Mouse (Mus musculus) neural tube, embryonic 12.5 days (tissue): ENCODE data around the gene Kcnk10. TPM values are rescaled to one million over a fixed set of nuclear protein-coding genes. Genes with fewer than 3 reads are reported as not detected.
"Not testable (repeated sequence)": the region's sequence is repeated elsewhere in the genome, so short reads cannot be mapped to it uniquely, and the experiment has no call there.

Experiments used
- ATAC-seq: fragments of 200-750 bp; cut with Nextera tagmentation; 2 replicates; pipeline ENCODE4 v1.8.0; 2017; ENCODE audit warnings: low read depth, mild to moderate bottlenecking, moderate TSS enrichment, moderate library complexity; ENCODE audit not compliant: low FRiP score
- H3K27ac ChIP-seq: fragments of 300-500 bp; sonication (generic); 2 replicates; pipeline ENCODE4 v1.5.1; 2016
- H3K27me3 ChIP-seq: fragments of 300-500 bp; sonication (generic); replicated peaks from 2 replicates; pipeline ENCODE4 v1.6.1; 2016; ENCODE audit warnings: mild to moderate bottlenecking
- H3K36me3 ChIP-seq: fragments of 300-500 bp; sonication (generic); 2 replicates; pipeline ENCODE4 v1.6.1; 2016; ENCODE audit warnings: mild to moderate bottlenecking
- H3K4me1 ChIP-seq: fragments of 300-500 bp; sonication (generic); 2 replicates; pipeline ENCODE4 v1.6.1; 2016
- H3K4me2 ChIP-seq: fragments of 300-500 bp; sonication (generic); replicated peaks from 2 replicates; pipeline ENCODE4 v1.6.1; 2016; ENCODE audit warnings: mild to moderate bottlenecking
- H3K4me3 ChIP-seq: fragments of 300-500 bp; sonication (generic); 2 replicates; pipeline ENCODE4 v1.5.1; 2016
- H3K9ac ChIP-seq: fragments of 300-500 bp; sonication (generic); 2 replicates; pipeline ENCODE4 v1.6.1; 2016; ENCODE audit warnings: mild to moderate bottlenecking
- H3K9me3 ChIP-seq: fragments of 300-500 bp; sonication (generic); 2 replicates; pipeline ENCODE4 v1.6.1; 2016; ENCODE audit warnings: mild to moderate bottlenecking
- WGBS: fragments of 180-500 bp; shearing (Covaris S2); methylation state at CpG from one replicate; pipeline ENCODE4 v1.1.7; 2016; 5-methylcytosine and 5-hydroxymethylcytosine counted together
- polyA plus RNA-seq: library from polyadenylated mRNA; unstranded; fragments of >200 nt; fragmentation: Nextera tagmentation; extraction: Ambion mirVana; gene quantifications from 2 replicates; pipeline ENCODE4 v1.2.1, GENCODE M21; 2016

The Kcnk10 gene
- 24.8 and 30.7 TPM in 2 replicates for polyA plus RNA-seq

DNA sequence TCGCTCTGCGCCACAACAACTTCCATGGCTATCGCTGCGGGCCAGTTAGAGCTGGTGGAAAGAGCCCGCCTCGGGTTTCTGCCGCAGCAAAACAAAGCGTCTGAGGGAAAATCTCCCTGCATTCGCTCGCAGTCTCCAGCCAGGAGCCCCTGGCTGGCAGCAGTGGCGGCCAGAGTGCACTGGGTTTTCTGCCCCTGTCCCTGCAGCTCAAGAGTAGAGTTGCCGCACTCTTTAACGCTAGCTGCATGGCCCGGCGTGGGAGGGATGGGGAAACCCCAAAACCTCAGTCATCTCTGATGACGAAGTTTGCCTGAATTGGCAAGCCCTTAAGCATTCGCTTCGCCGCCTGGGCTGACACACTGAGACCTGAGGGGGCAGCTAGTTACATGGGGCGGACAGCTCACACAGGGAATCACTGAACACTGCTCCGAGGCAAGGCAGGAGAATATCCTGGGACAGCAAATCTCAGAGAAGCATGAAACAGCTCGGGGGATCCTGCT lies at the start of gene Kcnk10:
Gene Kcnk10, minus strand, starts transcription at position 450 of the 500 bp plus-strand sequence.
- WGBS: under 1% methylated on average over 22 of the region's 22 CpGs
- peaks cover 12% of the 10 kb centered on the region for H3K27me3 ChIP-seq
- no peaks in the 10 kb centered on the region for H3K36me3 ChIP-seq
- ATAC-seq: no peak
- H3K9me3 ChIP-seq: no peaks in the 10 kb centered on the region
- peak within 1 kb of the TSS; percentile 66 for H3K4me2 ChIP-seq
- H3K9ac ChIP-seq: peak within 1 kb of the TSS; percentile 54
- H3K27ac ChIP-seq: no peak within 1 kb of the TSS
- peak within 1 kb of the TSS; percentile 34 for H3K4me3 ChIP-seq
- H3K4me1 ChIP-seq: peaks cover 22% of the 10 kb centered on the region

DNA sequence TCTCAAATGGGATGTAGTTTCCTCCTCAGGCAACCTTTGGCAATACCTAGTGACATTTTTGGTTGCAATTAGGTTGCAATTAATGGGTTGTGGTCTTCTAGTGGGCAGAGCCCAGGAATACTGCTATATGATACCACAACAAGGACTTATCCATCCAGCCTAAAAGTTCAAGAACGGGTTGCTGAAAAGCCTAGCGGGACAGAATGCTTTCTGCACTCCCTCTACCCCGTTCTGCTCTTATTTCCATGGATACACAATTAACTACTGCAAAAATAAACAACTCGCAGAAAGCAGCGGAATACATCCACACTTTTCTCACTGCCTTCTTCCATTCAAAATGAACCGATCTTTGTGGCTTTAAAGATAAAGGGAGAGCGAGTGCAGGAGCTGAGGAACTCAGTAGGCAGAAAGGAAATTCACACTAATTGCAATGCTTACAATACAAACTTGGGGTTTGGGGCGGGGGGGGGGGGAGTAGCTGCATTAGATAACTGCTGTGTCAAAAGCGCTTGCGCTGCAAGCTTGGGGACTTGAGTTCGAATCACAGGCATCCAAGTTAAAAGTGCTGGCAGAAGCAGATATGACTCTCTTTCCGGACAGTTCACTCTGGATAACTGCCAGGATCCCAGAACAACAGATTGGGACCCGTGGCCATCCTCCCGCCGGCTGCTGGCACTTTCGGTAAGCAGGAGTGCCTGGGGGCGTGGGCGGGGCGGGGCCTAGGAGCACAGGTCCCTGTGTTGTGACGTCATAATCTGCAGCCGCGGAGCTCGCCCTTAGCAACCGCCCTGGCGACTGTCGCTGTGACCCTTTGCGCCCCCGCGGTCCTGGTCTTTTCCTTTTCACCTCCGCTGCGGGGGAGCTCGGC lies 49.5 kb upstream of the Kcnk10 start, which contains the start of gene Spata7:
Gene Spata7, plus strand, starts transcription at position 766 of the 868 bp plus-strand sequence.
- ATAC-seq: peak; percentile 94
- Histone ChIP-seq H3K27ac (no peak within 1 kb of the TSS; the same call in 1 of the 2 replicates), H3K4me2 (peak within 1 kb of the TSS; percentile 65), H3K4me3 (peak within 1 kb of the TSS; percentile 71), H3K36me3 (no peaks in the 10 kb centered on the region; the same call in 1 of the 2 replicates), H3K9ac (peak within 1 kb of the TSS; percentile 63), H3K4me1 (0 out of 2 replicates have a peak, but pooled peaks cover 4% of the 10 kb centered on the region), H3K27me3 (no peaks in the 10 kb centered on the region), H3K9me3 (peaks cover 4% of the 10 kb centered on the region; the same call in 1 of the 2 replicates)
- 6% methylated on average over 32 of the region's 32 CpGs for WGBS

DNA sequence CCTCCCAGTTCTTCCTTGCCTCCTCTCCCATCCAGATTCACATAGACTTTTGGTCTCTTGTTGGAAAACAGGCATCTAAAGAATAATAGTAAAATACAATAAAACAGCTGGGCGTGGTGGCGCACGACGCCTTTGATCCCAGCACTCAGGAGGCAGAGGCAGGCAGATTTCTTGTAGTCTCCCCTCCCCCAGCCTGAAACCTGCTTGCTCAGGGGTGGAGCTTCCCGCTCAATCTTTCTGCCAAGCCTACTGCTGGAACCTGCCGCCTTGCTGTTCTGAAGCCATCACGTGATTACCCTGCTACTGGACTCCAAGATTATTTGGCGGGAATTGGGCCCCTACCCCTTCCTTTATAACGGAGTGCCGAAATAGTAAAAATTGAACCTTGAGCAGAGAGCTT lies 45.2 kb upstream of the Kcnk10 start:
- H3K4me3 ChIP-seq, H3K27me3 ChIP-seq, H3K9me3 ChIP-seq, ATAC-seq, H3K4me1 ChIP-seq, H3K36me3 ChIP-seq, H3K27ac ChIP-seq, H3K4me2 ChIP-seq, H3K9ac ChIP-seq: not testable (repeated sequence)
- 90% methylated on average over 10 of the region's 10 CpGs for WGBS

DNA sequence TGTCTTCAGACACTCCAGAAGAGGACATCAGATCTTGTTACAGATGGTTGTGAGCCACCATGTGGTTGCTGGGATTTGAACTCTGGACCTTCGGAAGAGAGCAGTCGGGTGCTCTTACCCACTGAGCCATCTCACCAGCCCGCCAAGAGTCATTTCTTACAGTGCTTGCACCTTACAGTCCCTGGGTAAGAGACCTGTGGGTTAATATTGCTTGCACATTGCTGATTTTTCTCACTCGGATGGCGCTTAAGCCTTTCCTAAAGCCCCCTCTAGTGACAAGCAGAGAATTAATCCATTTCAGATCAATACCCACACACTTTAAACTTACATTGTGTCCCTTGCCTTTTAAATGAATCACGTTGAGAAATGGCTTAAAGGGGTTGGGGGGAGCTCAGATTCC lies 42.8 kb upstream of the Kcnk10 start:
- not testable (repeated sequence) for H3K9ac ChIP-seq, H3K4me2 ChIP-seq, H3K36me3 ChIP-seq, H3K27ac ChIP-seq, H3K27me3 ChIP-seq, H3K4me3 ChIP-seq, H3K4me1 ChIP-seq, H3K9me3 ChIP-seq, ATAC-seq
- 51% methylated on average over 6 of the region's 6 CpGs for WGBS

DNA sequence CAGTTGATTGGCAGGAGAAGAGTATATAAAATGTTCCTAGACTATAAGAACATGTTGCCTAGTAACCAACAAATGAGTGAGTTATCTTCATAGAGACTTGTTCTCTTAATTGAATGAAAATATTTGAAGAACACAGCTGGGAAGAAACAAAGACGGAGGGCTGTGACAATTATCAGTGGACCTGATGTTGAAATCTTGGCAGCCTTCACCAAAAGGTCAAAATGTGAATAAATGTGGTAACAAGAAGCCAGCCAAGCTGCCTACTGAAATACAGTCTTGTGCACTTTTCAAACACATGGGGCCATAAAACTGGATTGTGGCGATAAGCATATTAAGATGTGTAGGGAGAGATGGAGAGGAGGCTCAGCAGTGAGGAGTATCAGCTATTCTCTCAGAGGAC lies 41.4 kb upstream of the Kcnk10 start:
- no peaks in the 10 kb centered on the region for H3K36me3 ChIP-seq
- H3K27me3 ChIP-seq: no peaks in the 10 kb centered on the region
- no peaks in the 10 kb centered on the region for H3K9me3 ChIP-seq
- ATAC-seq: no peak
- no peak overlapping the region for H3K4me3 ChIP-seq
- H3K9ac ChIP-seq: no peak overlapping the region
- no peak overlapping the region for H3K27ac ChIP-seq
- no peak overlapping the region for H3K4me2 ChIP-seq
- H3K4me1 ChIP-seq: peaks cover 4% of the 10 kb centered on the region
- WGBS: 75% methylated on average over 2 of the region's 2 CpGs

DNA sequence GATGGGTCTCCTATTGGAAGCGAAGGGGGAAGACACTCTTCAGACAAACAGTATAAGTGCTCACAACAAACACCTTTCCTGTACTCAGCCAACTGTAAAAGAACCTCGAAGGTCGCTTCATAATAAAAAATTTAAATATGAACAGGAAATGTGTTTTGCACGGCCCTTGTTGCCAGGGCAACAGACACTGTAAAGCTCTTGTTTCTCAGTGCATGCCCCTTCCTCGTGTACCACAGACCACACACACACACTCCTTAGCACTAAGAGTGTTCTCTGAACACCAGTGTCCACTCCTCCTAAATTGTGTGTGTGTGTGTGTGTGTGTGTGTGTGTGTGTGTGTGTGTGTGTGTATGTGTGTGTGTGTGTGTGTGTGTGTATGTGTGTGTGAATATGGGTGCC lies 37.6 kb upstream of the Kcnk10 start:
- ATAC-seq: no peak
- no peak overlapping the region for H3K27ac ChIP-seq

DNA sequence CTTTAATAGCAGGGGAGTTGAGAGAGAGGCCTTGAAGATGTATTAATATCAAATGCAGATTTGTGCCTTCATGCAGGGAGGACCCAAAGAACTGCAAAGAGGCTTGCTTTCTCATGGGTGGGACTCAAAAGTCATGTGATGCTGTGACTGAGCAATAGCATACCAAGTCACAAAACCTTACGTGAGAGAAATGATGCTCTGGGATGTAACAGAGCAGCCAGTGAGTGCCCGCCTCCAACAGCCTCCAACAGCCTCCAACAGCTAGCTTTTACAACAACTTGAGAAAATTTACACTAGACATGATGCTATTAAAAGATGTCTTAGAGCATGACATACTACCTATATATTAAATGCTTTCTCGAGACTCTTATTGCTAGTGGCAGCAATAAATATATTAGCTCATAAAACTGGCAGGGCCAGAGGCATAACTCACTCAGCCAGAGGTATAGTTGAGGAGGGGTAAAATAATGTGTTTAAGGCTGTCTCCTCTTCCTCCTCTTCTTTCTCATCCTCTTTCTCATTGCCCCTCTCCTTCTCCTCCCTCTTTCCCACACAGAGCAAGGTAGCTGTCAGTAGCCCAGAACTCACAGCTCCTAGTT lies 36.9 kb upstream of the Kcnk10 start:
- Histone ChIP-seq H3K9ac (no peak overlapping the region), H3K4me1 (peaks cover 4% of the 10 kb centered on the region), H3K36me3 (no peaks in the 10 kb centered on the region), H3K4me3 (no peak overlapping the region), H3K27me3 (no peaks in the 10 kb centered on the region), H3K9me3 (no peaks in the 10 kb centered on the region), H3K27ac (no peak overlapping the region), H3K4me2 (no peak overlapping the region)
- ATAC-seq: peak; percentile 52; the same call in 1 of the 2 replicates
- 53% methylated on average over 3 of the region's 3 CpGs for WGBS

More for the DNA sequence above, 37.6 kb upstream of the Kcnk10 start:
- H3K4me1 ChIP-seq: peaks cover 4% of the 10 kb centered on the region
- no peak overlapping the region for H3K9ac ChIP-seq
- no peaks in the 10 kb centered on the region for H3K9me3 ChIP-seq
- H3K36me3 ChIP-seq: no peaks in the 10 kb centered on the region
- no peak overlapping the region for H3K4me2 ChIP-seq
- H3K27me3 ChIP-seq: no peaks in the 10 kb centered on the region
- no peak overlapping the region for H3K4me3 ChIP-seq
- WGBS: 35% methylated on average over 5 of the region's 5 CpGs

DNA sequence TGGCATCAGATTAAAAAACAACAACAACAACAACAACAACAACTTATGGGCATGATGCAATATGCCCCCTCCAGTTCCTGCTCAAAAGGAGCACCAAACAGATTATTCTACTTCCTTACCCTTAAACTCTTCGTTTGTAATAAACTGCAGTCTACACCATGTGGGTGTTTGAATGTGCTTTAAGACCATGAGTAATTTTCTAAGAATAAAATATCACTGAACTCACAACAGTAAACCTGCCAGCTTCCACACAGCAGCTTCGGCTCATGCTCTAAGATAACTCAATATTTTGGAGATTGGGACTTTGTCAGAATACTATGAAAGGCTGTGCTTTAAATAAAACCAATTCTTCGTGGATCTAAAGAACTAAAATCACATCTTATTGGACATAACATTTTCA lies 32.2 kb upstream of the Kcnk10 start:
- Histone ChIP-seq H3K9me3 (no peaks in the 10 kb centered on the region), H3K4me3 (no peak overlapping the region), H3K27ac (no peak overlapping the region), H3K4me2 (no peak overlapping the region), H3K36me3 (no peaks in the 10 kb centered on the region), H3K4me1 (peaks cover 2% of the 10 kb centered on the region), H3K9ac (no peak overlapping the region), H3K27me3 (no peaks in the 10 kb centered on the region)
- WGBS: 76% methylated on average over 3 of the region's 3 CpGs
- no peak for ATAC-seq

DNA sequence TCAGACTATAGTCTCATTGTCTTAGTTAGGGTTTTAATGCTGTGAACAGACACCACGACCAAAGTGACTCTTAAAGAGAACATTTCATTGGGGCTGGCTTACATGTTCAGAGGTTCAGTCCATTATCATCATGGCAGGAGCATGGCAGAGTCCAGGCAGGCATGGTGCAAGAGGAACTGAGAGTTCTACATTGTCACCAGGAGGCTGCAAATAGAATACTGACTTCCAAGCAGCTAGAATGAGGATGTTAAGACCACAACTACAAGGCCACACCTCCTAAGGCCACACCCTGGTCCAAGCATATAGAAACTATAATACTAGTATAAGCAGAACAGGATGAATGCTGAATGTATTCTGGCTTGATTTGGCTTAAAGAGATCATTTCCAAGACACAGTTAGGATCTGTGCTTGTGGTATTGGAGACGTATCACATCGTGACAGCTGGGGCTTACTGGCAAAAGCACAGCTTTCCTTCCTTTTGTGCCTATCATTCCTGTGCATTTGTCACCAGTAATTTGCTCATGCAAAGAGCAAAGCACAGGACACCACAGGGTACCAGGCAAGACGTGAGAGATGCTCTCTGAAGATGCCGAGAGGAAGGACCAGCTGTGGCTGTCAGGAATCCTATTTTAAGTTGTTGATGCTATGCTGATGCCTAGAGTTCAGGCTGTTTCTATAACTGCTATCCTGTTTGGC lies 28.6 kb upstream of the Kcnk10 start:
- Histone ChIP-seq H3K9me3 (no peaks in the 10 kb centered on the region), H3K4me3 (no peak overlapping the region), H3K27ac (no peak overlapping the region), H3K4me2 (no peak overlapping the region), H3K36me3 (no peaks in the 10 kb centered on the region), H3K9ac (no peak overlapping the region), H3K27me3 (no peaks in the 10 kb centered on the region), H3K4me1 (no peaks in the 10 kb centered on the region)
- no peak for ATAC-seq
- WGBS: 72% methylated on average over 5 of the region's 5 CpGs

DNA sequence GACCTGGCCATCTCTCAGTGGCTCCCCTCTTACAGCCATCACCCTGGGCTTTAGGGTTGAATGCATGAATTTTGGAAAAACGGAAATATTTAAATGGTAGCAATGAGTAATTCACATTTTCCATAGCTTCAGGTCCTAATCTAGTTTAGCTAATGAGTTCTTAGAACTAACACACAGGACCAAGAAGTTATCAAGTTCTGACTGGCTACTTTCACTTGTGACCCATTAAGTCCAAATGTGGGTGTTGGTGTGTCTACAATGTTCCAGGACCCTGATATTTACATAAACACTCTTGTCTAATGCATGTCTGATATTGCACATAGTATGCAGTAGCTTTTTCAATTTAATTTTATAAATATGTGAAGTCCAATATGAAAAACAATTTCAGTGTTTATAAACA lies 27.2 kb upstream of the Kcnk10 start:
- Histone ChIP-seq H3K4me3 (no peak overlapping the region), H3K36me3 (no peaks in the 10 kb centered on the region), H3K9ac (no peak overlapping the region), H3K9me3 (no peaks in the 10 kb centered on the region), H3K27ac (no peak overlapping the region), H3K27me3 (no peaks in the 10 kb centered on the region), H3K4me2 (no peak overlapping the region), H3K4me1 (no peaks in the 10 kb centered on the region)
- WGBS: 78% methylated on average over 1 of the region's 1 CpGs
- ATAC-seq: no peak

DNA sequence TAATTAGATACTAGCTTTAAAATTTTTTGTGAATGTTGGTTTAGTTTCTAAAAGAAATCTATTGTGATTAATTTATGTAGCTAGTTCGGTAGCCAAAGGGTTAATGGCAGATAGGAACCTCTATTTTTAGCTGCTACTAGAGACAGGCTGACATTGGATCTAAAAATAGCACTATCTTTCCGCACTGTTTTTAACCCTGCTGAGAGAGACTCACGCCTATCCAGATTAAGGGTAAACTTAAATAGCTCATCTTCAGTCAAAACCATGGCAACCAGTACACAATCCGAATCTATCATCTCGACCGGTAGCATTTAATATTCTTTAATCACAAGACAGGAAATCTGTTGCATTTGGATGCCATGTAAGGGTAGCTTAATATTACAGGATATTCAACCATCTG lies 24.0 kb upstream of the Kcnk10 start:
- Histone ChIP-seq H3K9me3 (no peaks in the 10 kb centered on the region), H3K4me1 (no peaks in the 10 kb centered on the region), H3K27ac (no peak overlapping the region), H3K27me3 (no peaks in the 10 kb centered on the region), H3K4me2 (no peak overlapping the region), H3K4me3 (no peak overlapping the region), H3K9ac (no peak overlapping the region), H3K36me3 (no peaks in the 10 kb centered on the region)
- no peak for ATAC-seq
- 63% methylated on average over 6 of the region's 6 CpGs for WGBS

DNA sequence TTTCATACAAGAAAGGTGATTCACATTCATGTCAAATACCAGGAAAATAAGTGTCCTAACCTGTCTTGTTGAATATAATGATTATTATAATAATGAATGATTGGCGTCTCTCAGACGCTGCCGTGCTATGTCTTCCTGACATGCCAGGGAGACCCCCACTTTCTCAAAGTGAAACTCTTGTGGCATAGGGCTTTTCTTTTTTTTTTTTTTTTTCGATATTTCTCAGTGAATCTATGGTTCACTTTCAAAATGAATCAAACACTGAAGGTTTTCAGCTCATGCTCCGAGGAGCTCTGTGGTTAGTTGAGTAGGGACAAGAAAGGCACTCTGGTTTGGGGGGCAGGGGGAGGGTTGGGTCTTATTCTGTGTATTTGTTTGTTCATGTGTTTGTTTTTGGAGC lies 22.8 kb upstream of the Kcnk10 start:
- 93% methylated on average over 5 of the region's 5 CpGs for WGBS
- Histone ChIP-seq H3K27ac (no peak overlapping the region), H3K36me3 (no peaks in the 10 kb centered on the region), H3K4me3 (no peak overlapping the region), H3K4me2 (no peak overlapping the region), H3K9me3 (no peaks in the 10 kb centered on the region), H3K9ac (no peak overlapping the region), H3K27me3 (no peaks in the 10 kb centered on the region), H3K4me1 (no peaks in the 10 kb centered on the region)
- no peak for ATAC-seq
